Mouse (Mus musculus): ENCODE data around the gene Slc43a2.

- TF ChIP-seq MAX (IDR thresholded peaks at IDR 0.05; ENCODE audit: low read depth) (no peak), POLR2A (IDR thresholded peaks at IDR 0.05; ENCODE audit: insufficient read length, low read depth) (no peak), E2F4 (IDR thresholded peaks at IDR 0.05; ENCODE audit: insufficient read depth) (no peak), POLR2AphosphoS2 (IDR thresholded peaks at IDR 0.05; ENCODE audit: insufficient read length, low read depth) (no peak), CEBPB (IDR thresholded peaks at IDR 0.05; ENCODE audit: insufficient read depth, poor library complexity, severe bottlenecking) (no peak), USF1 (IDR thresholded peaks at IDR 0.05; ENCODE audit: low read depth) (no peak), MYOG (IDR thresholded peaks at IDR 0.05; ENCODE audit: control insufficient read depth in 1 of 3, insufficient read depth in 1 of 3, insufficient read length in 2 of 3, low read depth in 2 of 3) (no peak), MYOD1 (IDR thresholded peaks at IDR 0.05; ENCODE audit: control insufficient read depth in 1 of 3, insufficient read length in 2 of 3, low read depth in 2 of 3) (no peak), TCF12 (IDR thresholded peaks at IDR 0.05; ENCODE audit: insufficient read depth, poor library complexity, severe bottlenecking) (no peak), SRF (IDR thresholded peaks at IDR 0.05; ENCODE audit: control insufficient read depth, insufficient read length, low read depth) (no peak), TCF3 (IDR thresholded peaks at IDR 0.05; ENCODE audit: insufficient read length, low read depth) (no peak)
These were observed 73.3 kb downstream of the Slc43a2 start for GRCm38 (mm10) chr11:75604826-75605225.
